Mouse (Mus musculus) liver, adult (tissue): ENCODE measurements at regions not wholly inside any gene's neighbourhood (a gene's known extent, or its start where the extent isn't known, plus 50 kb on each side); places are given as distances from the start of the nearest gene placed in this dataset.
A peak's percentile ranks its signal among the peaks of the same experiment; 100 is the strongest.

ENCODE experiments used
- GATA4 ChIP-seq: IDR thresholded peaks from 2 replicates; pipeline ENCODE4 v1.6.1; 2014; ENCODE audit warnings: mild to moderate bottlenecking, low read length; ENCODE audit not compliant: insufficient replicate concordance

- TF ChIP-seq GATA4, result no peak
These were observed 176.5 kb downstream of the Fam43a start for GRCm38 (mm10) chr16:30775740-30776700.

GRCm38 (mm10) chr16:30777416-30777815, 177.9 kb downstream of the Fam43a start:
- no peak for TF ChIP-seq GATA4

GRCm38 (mm10) chr16:30778078-30778477, 178.6 kb downstream of the Fam43a start:
- no peak for TF ChIP-seq GATA4

- no peak for TF ChIP-seq GATA4
These were observed 179.4 kb downstream of the Fam43a start for GRCm38 (mm10) chr16:30778945-30779344.

- TF ChIP-seq GATA4, result no peak
These were observed 184.7 kb downstream of the Fam43a start for GRCm38 (mm10) chr16:30784261-30784660.

- no peak for TF ChIP-seq GATA4
These were observed 185.4 kb downstream of the Fam43a start for GRCm38 (mm10) chr16:30784949-30785348.

GRCm38 (mm10) chr16:30786060-30786459, 186.5 kb downstream of the Fam43a start:
- TF ChIP-seq GATA4, result no peak

GRCm38 (mm10) chr16:30787351-30787750, 187.8 kb downstream of the Fam43a start:
- TF ChIP-seq GATA4, result no peak

- no peak for TF ChIP-seq GATA4
These were observed 188.8 kb downstream of the Fam43a start for GRCm38 (mm10) chr16:30788321-30788781.

- TF ChIP-seq GATA4, result no peak
These were observed 189.6 kb downstream of the Fam43a start for GRCm38 (mm10) chr16:30788944-30789781.

- no peak; the same call in 1 of the 2 replicates for TF ChIP-seq GATA4
These were observed 190.5 kb downstream of the Fam43a start for GRCm38 (mm10) chr16:30790036-30790435.

- TF ChIP-seq GATA4, result no peak
These were observed 191.1 kb downstream of the Fam43a start for GRCm38 (mm10) chr16:30790551-30791001.

GRCm38 (mm10) chr16:30791048-30791855, 191.7 kb downstream of the Fam43a start:
- TF ChIP-seq GATA4, result no peak

- peak; percentile 57; the same call in 1 of the 2 replicates for TF ChIP-seq GATA4
These were observed 193.3 kb downstream of the Fam43a start for GRCm38 (mm10) chr16:30792738-30793377.
